Mouse (Mus musculus): ENCODE results near the gene Tmem258. TPM values are rescaled to one million over a fixed set of nuclear protein-coding genes. Genes with fewer than 3 reads are reported as not detected.

The Tmem258 gene
- polyA plus RNA-seq, 1 experiment from 2014 or later = 370 TPM

- Histone ChIP-seq H3K4me3 (ENCODE audit: low read depth, low read length) (peak overlapping the region; percentile 84), H3K36me3 (ENCODE audit: control insufficient read depth, insufficient read depth, low read length) (peaks cover 10% of the 10 kb centered on the region), H3K27me3 (ENCODE audit: control insufficient read depth, insufficient read depth, low read length) (no peaks in the 10 kb centered on the region), H3K9ac (ENCODE audit: low read length) (peak overlapping the region; percentile 85), H3K9me3 (ENCODE audit: control insufficient read depth, low read length) (no peaks in the 10 kb centered on the region), H3K4me2 (replicated peaks; ENCODE audit: low read depth) (peak overlapping the region; percentile 87), H3K4me1 (replicated peaks; ENCODE audit: control insufficient read depth, insufficient read depth) (no peaks in the 10 kb centered on the region), H3K27ac (replicated peaks) (peak overlapping the region; percentile 88)
- DNase-seq (ENCODE audit: low spot score) (peak; percentile 48), ATAC-seq (ENCODE audit: low FRiP score, low TSS enrichment) (peak; percentile 47)
- TF ChIP-seq CTCF (IDR thresholded peaks at IDR 0.05; ENCODE audit: low read depth) = peak; percentile 65
- no peak for TF ChIP-seq EP300 (optimal IDR thresholded peaks at IDR 0.05)
- WGBS = 2% methylated on average over 5 of the region's 5 CpGs
Observed at GRCm38 (mm10) chr19:10204616-10205001, 795 bp downstream of the Tmem258 start.

GRCm38 (mm10) chr19:10205051-10205450 is 1.2 kb downstream of the Tmem258 start:
- no peak overlapping the region for H3K9ac ChIP-seq (ENCODE audit: low read length)

GRCm38 (mm10) chr19:10208851-10209250 is 5.0 kb downstream of the Tmem258 start:
- H3K36me3 ChIP-seq (ENCODE audit: control insufficient read depth, insufficient read depth, low read length) = peaks cover 11% of the 10 kb centered on the region; the same call in 1 of the 2 replicates

More at GRCm38 (mm10) chr19:10205051-10205450, 1.2 kb downstream of the Tmem258 start:
- Histone ChIP-seq H3K9me3 (ENCODE audit: control insufficient read depth, low read length) (no peaks in the 10 kb centered on the region), H3K4me2 (replicated peaks; ENCODE audit: low read depth) (peak overlapping the region; percentile 87), H3K36me3 (ENCODE audit: control insufficient read depth, insufficient read depth, low read length) (peaks cover 8% of the 10 kb centered on the region), H3K4me3 (ENCODE audit: low read depth, low read length) (peak overlapping the region; percentile 84; the same call in 1 of the 2 replicates), H3K27me3 (ENCODE audit: control insufficient read depth, insufficient read depth, low read length) (no peaks in the 10 kb centered on the region), H3K27ac (replicated peaks) (0 out of 2 replicates have a peak overlapping the region, but pooled peaks have one; percentile 3), H3K4me1 (replicated peaks; ENCODE audit: control insufficient read depth, insufficient read depth) (no peaks in the 10 kb centered on the region)
- 61% methylated on average over 6 of the region's 6 CpGs for WGBS
- no peak for ATAC-seq (ENCODE audit: low FRiP score, low TSS enrichment)
- DNase-seq (ENCODE audit: low spot score) = no peak
- TF ChIP-seq CTCF (IDR thresholded peaks at IDR 0.05; ENCODE audit: low read depth) (no peak; the same call in 1 of the 2 replicates), EP300 (optimal IDR thresholded peaks at IDR 0.05) (no peak)

GRCm38 (mm10) chr19:10210885-10211284 is 7.1 kb downstream of the Tmem258 start:
- no peak for ATAC-seq (ENCODE audit: low FRiP score, low TSS enrichment)
- H3K4me1 ChIP-seq (replicated peaks; ENCODE audit: control insufficient read depth, insufficient read depth) = no peaks in the 10 kb centered on the region
- no peak overlapping the region for H3K4me3 ChIP-seq (ENCODE audit: low read depth, low read length)
- no peaks in the 10 kb centered on the region for H3K9me3 ChIP-seq (ENCODE audit: control insufficient read depth, low read length)
- no peak overlapping the region for H3K9ac ChIP-seq (ENCODE audit: low read length)
- H3K4me2 ChIP-seq (replicated peaks; ENCODE audit: low read depth) = no peak overlapping the region
- 72% methylated on average over 4 of the region's 4 CpGs for WGBS
- DNase-seq (ENCODE audit: low spot score) = no peak
- no peak overlapping the region for H3K27ac ChIP-seq (replicated peaks)
- peaks cover 11% of the 10 kb centered on the region; the same call in 1 of the 2 replicates for H3K36me3 ChIP-seq (ENCODE audit: control insufficient read depth, insufficient read depth, low read length)
- TF ChIP-seq CTCF (IDR thresholded peaks at IDR 0.05; ENCODE audit: low read depth) (no peak), EP300 (optimal IDR thresholded peaks at IDR 0.05) (no peak)
- H3K27me3 ChIP-seq (ENCODE audit: control insufficient read depth, insufficient read depth, low read length) = no peaks in the 10 kb centered on the region

More at GRCm38 (mm10) chr19:10208851-10209250, 5.0 kb downstream of the Tmem258 start:
- Histone ChIP-seq H3K4me2 (replicated peaks; ENCODE audit: low read depth) (no peak overlapping the region), H3K27ac (replicated peaks) (no peak overlapping the region), H3K4me3 (ENCODE audit: low read depth, low read length) (no peak overlapping the region), H3K9ac (ENCODE audit: low read length) (no peak overlapping the region), H3K27me3 (ENCODE audit: control insufficient read depth, insufficient read depth, low read length) (no peaks in the 10 kb centered on the region), H3K9me3 (ENCODE audit: control insufficient read depth, low read length) (no peaks in the 10 kb centered on the region), H3K4me1 (replicated peaks; ENCODE audit: control insufficient read depth, insufficient read depth) (no peaks in the 10 kb centered on the region)
- DNase-seq (ENCODE audit: low spot score) = no peak
- TF ChIP-seq CTCF (IDR thresholded peaks at IDR 0.05; ENCODE audit: low read depth) (no peak), EP300 (optimal IDR thresholded peaks at IDR 0.05) (no peak)
- ATAC-seq (ENCODE audit: low FRiP score, low TSS enrichment) = no peak
- WGBS = 68% methylated on average over 3 of the region's 3 CpGs

GRCm38 (mm10) chr19:10213796-10214471 is 10.1 kb downstream of the Tmem258 start:
- no peaks in the 10 kb centered on the region for H3K27me3 ChIP-seq (ENCODE audit: control insufficient read depth, insufficient read depth, low read length)
- no peak overlapping the region for H3K4me3 ChIP-seq (ENCODE audit: low read depth, low read length)
- peaks cover 6% of the 10 kb centered on the region; the same call in 1 of the 2 replicates for H3K36me3 ChIP-seq (ENCODE audit: control insufficient read depth, insufficient read depth, low read length)
- no peak overlapping the region for H3K9ac ChIP-seq (ENCODE audit: low read length)
- WGBS = 85% methylated on average over 10 of the region's 10 CpGs
- no peak overlapping the region for H3K4me2 ChIP-seq (replicated peaks; ENCODE audit: low read depth)
- H3K4me1 ChIP-seq (replicated peaks; ENCODE audit: control insufficient read depth, insufficient read depth) = no peaks in the 10 kb centered on the region
- ATAC-seq (ENCODE audit: low FRiP score, low TSS enrichment) = no peak
- no peaks in the 10 kb centered on the region for H3K9me3 ChIP-seq (ENCODE audit: control insufficient read depth, low read length)
- no peak overlapping the region for H3K27ac ChIP-seq (replicated peaks)
- TF ChIP-seq CTCF (IDR thresholded peaks at IDR 0.05; ENCODE audit: low read depth) (no peak), EP300 (optimal IDR thresholded peaks at IDR 0.05) (no peak)
- no peak for DNase-seq (ENCODE audit: low spot score)

- 77% methylated on average over 8 of the region's 8 CpGs for WGBS
- no peak for TF ChIP-seq EP300 (optimal IDR thresholded peaks at IDR 0.05)
- no peak for TF ChIP-seq CTCF (IDR thresholded peaks at IDR 0.05; ENCODE audit: low read depth)
- Histone ChIP-seq H3K4me3 (ENCODE audit: low read depth, low read length) (no peak overlapping the region), H3K4me2 (replicated peaks; ENCODE audit: low read depth) (no peak overlapping the region), H3K27me3 (ENCODE audit: control insufficient read depth, insufficient read depth, low read length) (no peaks in the 10 kb centered on the region), H3K27ac (replicated peaks) (no peak overlapping the region), H3K9ac (ENCODE audit: low read length) (no peak overlapping the region), H3K36me3 (ENCODE audit: control insufficient read depth, insufficient read depth, low read length) (0 out of 2 replicates have a peak, but pooled peaks cover 2% of the 10 kb centered on the region), H3K9me3 (ENCODE audit: control insufficient read depth, low read length) (no peaks in the 10 kb centered on the region), H3K4me1 (replicated peaks; ENCODE audit: control insufficient read depth, insufficient read depth) (no peaks in the 10 kb centered on the region)
- ATAC-seq (ENCODE audit: low FRiP score, low TSS enrichment) = no peak
- no peak for DNase-seq (ENCODE audit: low spot score)
Observed at GRCm38 (mm10) chr19:10216101-10216500, 12.3 kb downstream of the Tmem258 start.
